Mouse (Mus musculus) thymus, postnatal 14 days (tissue): ENCODE data around the gene Upf3b.
"Not testable (repeated sequence)": the region's sequence is repeated elsewhere in the genome, so short reads cannot be mapped to it uniquely, and the experiment has no call there.

Experiments used
- DNase-seq: peaks from one replicate; pipeline ENCODE4 v3.0.0; 2021

The Upf3b gene

GRCm38 (mm10) chrX:37110193-37110880 is at the start of gene Upf3b:
Upf3b (minus strand) TSS chrX:37110322.
- DNase-seq = peak; percentile 93

DNA sequence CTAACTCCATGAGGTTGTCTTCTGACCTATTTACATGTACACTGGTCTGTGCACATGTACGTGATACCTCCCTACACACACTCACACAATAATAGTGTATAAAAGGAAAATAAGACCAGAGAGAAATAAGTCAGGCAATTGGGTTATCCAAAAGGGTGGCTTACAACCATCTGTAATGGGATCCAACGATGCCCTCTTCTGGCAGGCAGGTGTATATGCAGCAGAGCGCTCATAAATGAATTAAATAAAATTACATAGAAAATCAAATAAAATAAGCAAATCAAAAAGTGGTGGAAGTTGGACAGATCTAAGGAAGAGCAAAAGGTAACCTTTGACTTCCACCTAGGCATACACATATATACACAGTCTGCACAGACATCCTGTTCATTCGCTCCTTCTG is 47.7 kb upstream of the Upf3b start:
- peak; percentile 8 for DNase-seq

DNA sequence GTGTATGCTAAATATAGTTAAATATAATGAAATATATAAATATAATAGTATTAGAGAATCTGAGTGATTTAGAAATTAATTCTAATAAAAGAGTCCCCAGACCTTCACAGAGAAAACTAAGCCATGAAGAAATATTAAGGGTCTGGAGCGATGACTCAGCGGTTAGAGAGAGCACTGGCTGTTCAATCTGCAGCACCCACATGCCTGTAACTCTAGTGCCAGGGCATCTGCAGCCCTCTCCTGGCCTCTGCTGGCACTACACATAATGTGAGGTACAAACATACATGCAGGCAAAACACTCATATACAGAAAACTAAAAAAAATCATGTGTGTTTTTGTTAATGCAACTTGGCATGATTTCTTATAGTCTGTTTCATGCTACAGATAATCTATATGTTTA is 34.8 kb upstream of the Upf3b start:
- DNase-seq = peak; percentile 52

DNA sequence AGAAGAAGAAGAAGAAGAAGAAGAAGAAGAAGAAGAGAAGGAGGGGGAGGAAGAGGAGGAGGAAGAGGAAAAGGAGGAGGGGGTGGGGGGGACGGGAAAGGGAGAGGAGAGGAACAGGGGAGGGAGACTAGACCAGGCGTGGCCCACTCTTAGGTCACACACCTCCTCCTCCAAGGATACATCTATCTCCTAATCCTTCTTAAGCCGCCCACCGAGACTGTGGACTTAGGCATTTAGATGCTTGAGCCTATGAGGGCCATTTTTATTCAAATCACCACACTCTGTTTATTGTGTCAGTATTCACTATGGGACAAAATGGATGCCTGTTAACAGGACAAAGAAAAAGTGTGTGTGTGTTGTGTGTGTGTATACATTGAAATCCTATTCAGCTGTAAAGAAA is 34.4 kb upstream of the Upf3b start:
- not testable (repeated sequence) for DNase-seq

DNA sequence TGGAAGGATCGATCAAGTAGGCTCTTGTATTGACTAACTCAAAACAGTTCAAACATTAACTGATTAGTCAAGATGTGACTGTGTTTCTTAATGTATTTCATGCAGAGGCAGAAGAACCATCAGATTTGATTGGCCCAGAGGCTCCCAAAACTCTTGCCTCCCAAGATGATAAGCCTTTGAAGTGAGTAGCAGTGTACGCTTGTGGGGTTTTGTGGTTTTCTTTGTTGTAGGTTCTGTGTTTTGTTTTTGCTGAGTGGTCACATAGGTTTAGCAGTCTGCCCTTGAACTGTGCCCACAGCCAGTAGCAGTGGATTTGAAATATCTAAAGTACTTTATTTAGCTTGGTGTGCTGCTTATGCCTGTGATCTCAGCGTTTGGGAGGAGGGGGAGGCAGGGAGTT is 31.6 kb upstream of the Upf3b start:
- no peak for DNase-seq

GRCm38 (mm10) chrX:37126671-37127358 is 16.7 kb upstream of the Upf3b start, which contains the start of gene Nkap:
Nkap (plus strand) TSS chrX:37126795.
- DNase-seq = peak; percentile 77

- DNase-seq = no peak
Observed at GRCm38 (mm10) chrX:37125511-37125910, 15.4 kb upstream of the Upf3b start.

- no peak for DNase-seq
Observed at GRCm38 (mm10) chrX:37120212-37120611, 10.1 kb upstream of the Upf3b start.

DNA sequence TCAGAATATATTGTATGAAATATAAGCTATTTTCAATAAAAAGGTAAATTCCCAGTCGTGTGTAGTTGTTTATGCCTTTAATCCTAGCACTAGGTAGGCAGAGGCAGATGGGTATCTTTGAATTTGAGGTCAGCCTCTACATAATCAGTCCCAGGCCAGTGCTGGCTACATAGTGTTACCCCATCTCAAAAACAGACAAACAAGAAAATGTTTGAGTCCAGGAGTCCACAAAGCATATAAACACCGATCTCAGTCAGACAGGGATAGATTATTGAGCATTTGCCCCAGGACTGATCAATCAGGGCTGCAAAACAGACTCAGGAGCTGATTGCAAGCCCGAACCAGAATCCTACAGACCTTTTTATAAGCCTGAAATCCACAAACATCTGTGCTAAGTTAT is 9.5 kb upstream of the Upf3b start:
- no peak for DNase-seq

DNA sequence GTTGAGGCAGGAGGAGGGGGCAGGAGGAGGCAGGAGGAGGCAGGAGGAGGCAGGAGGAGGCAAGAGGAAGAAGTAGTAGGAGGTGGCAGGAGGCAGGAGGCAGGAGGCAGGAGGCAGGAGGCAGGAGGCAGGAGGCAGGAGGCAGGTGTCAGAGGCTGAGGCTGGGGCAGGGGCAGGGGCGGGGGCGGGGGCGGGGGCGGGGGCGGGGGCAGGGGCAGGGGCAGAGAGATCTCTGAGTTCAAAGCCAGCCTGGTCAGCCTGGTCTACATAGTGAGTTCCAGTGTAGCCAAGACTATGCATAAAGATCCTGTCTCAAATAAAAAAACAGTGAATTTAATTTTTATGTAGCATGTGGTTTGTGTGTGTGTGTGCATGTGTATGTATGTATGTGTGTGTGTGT is 7.0 kb upstream of the Upf3b start:
- no peak for DNase-seq

- DNase-seq = no peak
Observed at GRCm38 (mm10) chrX:37110881-37111193, 715 bp upstream of the Upf3b start.

GRCm38 (mm10) chrX:37109526-37110192 is 463 bp downstream of the Upf3b start:
- no peak for DNase-seq

DNA sequence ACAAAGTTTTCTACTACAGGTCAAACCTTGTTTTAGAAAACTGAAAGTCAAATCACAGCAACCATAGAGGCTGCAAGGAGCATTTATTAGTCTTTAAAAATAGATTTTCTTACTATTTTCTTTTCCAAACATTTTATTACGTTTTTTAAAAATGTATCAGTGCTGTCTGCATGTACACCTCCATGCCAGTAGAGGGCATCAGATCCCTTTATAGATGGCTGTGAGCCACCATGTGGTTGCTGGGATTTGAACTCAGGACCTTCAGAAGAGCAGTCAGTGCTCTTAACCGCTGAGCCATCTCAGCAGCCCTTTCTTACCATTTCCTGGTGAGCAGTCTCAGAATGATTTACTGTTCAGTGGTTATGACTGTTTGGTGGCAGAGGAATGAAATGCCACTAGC is 6.3 kb downstream of the Upf3b start:
- no peak for DNase-seq

DNA sequence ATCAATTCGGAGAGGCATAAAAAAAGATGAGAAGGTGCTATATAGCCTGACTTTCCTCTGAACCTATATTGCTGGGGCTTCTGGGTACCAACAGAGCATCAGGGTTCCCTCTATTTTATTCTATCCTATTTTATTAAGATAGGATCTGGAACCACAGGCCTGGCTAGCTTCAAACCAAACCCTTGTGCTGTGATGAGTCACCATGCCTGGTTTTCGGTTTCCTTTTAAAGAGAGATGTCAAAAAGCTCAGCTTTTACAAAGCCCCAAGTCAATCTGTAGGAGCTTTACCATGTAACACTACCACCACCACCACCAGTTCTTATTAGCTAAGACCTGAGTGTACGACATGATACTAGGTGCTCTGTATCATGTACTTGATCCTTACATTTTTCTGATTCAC is 11.4 kb downstream of the Upf3b start:
- no peak for DNase-seq

GRCm38 (mm10) chrX:37095106-37095768 is 14.9 kb downstream of the Upf3b start:
- no peak for DNase-seq

GRCm38 (mm10) chrX:37091457-37091856 is 18.7 kb downstream of the Upf3b start:
- no peak for DNase-seq

GRCm38 (mm10) chrX:37088778-37089177 is 21.3 kb downstream of the Upf3b start:
- DNase-seq = no peak

DNA sequence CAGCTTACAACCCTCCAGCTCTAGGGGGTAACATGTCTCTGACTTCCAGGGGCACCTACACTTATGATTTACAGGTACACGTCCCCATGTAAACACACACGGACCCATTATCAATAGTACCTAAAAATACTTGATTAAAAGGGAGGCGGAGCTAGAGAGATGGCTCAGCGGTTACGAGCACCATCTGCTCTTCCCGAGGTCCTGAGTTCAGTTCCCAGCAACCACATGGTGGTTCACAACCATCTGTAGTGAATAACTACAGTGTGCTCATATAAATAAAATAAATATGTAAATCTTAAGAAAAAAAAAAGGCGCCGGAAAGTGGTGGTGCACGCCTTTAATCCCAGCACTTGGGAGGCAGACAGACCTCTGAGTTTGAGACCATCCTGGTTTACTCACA is 24.5 kb downstream of the Upf3b start:
- no peak for DNase-seq

GRCm38 (mm10) chrX:37084927-37085660 is 25.0 kb downstream of the Upf3b start, which contains the start of gene Rpl39:
Rpl39 (minus strand) TSS chrX:37085402.
- DNase-seq = peak; percentile 89

- DNase-seq = no peak
Observed at GRCm38 (mm10) chrX:37084318-37084926, 25.7 kb downstream of the Upf3b start.

GRCm38 (mm10) chrX:37081194-37081593 is 28.9 kb downstream of the Upf3b start:
- no peak for DNase-seq

DNA sequence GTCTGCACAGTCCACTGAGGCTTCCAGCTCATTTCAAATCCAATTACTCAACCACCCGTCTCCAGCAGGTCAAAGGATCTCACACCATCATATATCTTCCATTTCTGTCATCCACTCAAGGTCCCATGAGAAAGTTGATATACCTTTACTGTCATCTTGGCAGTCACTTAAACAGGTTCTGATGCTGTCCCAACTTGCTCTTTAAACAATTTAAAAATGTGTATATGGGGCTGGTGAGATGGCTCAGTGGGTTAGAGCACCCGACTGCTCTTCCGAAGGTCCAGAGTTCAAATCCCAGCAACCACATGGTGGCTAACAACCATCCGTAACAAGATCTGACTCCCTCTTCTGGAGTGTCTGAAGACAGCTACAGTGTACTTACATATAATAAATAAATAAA is 29.8 kb downstream of the Upf3b start:
- DNase-seq = not testable (repeated sequence)
